Mouse (Mus musculus): ENCODE data around the gene A1bg. TPM values are rescaled to one million over a fixed set of nuclear protein-coding genes. Genes with fewer than 3 reads are reported as not detected.

Gene A1bg
- not detected in 2 replicates for polyA plus RNA-seq (2014; fragmentation: Nextera tagmentation; extraction: Ambion mirVana)

GRCm38 (mm10) chr15:60922912-60923311 is at the start of gene A1bg:
Gene A1bg, minus strand, starts transcription at chr15:60923012.
- Histone ChIP-seq H3K4me2 (ENCODE audit: low read depth) (no peak within 1 kb of the TSS), H3K27ac (ENCODE audit: low read depth, low read length) (no peak within 1 kb of the TSS), H3K27me3 (ENCODE audit: control insufficient read depth, insufficient read depth, low read length) (no peaks in the 10 kb centered on the region), H3K4me1 (ENCODE audit: control insufficient read depth, insufficient read depth, low read length) (no peaks in the 10 kb centered on the region), H3K4me3 (ENCODE audit: low read depth, low read length) (no peak within 1 kb of the TSS), H3K36me3 (ENCODE audit: control insufficient read depth, insufficient read depth, low read length) (no peaks in the 10 kb centered on the region), H3K9me3 (ENCODE audit: control insufficient read depth, low read length) (no peaks in the 10 kb centered on the region), H3K9ac (ENCODE audit: low read length) (no peak within 1 kb of the TSS)
- ATAC-seq (ENCODE audit: insufficient read depth, low FRiP score, low TSS enrichment): no peak
- DNase-seq (ENCODE audit: low spot score): no peak

- H3K27me3 ChIP-seq (ENCODE audit: control insufficient read depth, insufficient read depth, low read length): no peaks in the 10 kb centered on the region
- no peak overlapping the region for H3K4me2 ChIP-seq (ENCODE audit: low read depth)
- DNase-seq (ENCODE audit: low spot score) (no peak), ATAC-seq (ENCODE audit: insufficient read depth, low FRiP score, low TSS enrichment) (no peak; the same call in 1 of the 2 replicates)
- H3K36me3 ChIP-seq (ENCODE audit: control insufficient read depth, insufficient read depth, low read length): no peaks in the 10 kb centered on the region
- peaks cover 11% of the 10 kb centered on the region; the same call in 1 of the 2 replicates for H3K4me1 ChIP-seq (ENCODE audit: control insufficient read depth, insufficient read depth, low read length)
- WGBS: 32% methylated on average over 1 of the region's 1 CpGs
- no peaks in the 10 kb centered on the region for H3K9me3 ChIP-seq (ENCODE audit: control insufficient read depth, low read length)
- H3K27ac ChIP-seq (ENCODE audit: low read depth, low read length): peak overlapping the region; percentile 75
- no peak overlapping the region for H3K4me3 ChIP-seq (ENCODE audit: low read depth, low read length)
- no peak overlapping the region for H3K9ac ChIP-seq (ENCODE audit: low read length)
These were observed 45.7 kb upstream of the A1bg start for GRCm38 (mm10) chr15:60968549-60968861.

GRCm38 (mm10) chr15:60967841-60968548 is 45.2 kb upstream of the A1bg start:
- ATAC-seq (ENCODE audit: insufficient read depth, low FRiP score, low TSS enrichment) (peak; percentile 95), DNase-seq (ENCODE audit: low spot score) (peak; percentile 72)
- H3K4me3 ChIP-seq (ENCODE audit: low read depth, low read length): no peak overlapping the region
- H3K4me1 ChIP-seq (ENCODE audit: control insufficient read depth, insufficient read depth, low read length): peaks cover 11% of the 10 kb centered on the region; the same call in 1 of the 2 replicates
- H3K27ac ChIP-seq (ENCODE audit: low read depth, low read length): peak overlapping the region; percentile 75
- H3K36me3 ChIP-seq (ENCODE audit: control insufficient read depth, insufficient read depth, low read length): no peaks in the 10 kb centered on the region
- WGBS: 23% methylated on average over 9 of the region's 9 CpGs
- no peaks in the 10 kb centered on the region for H3K27me3 ChIP-seq (ENCODE audit: control insufficient read depth, insufficient read depth, low read length)
- no peaks in the 10 kb centered on the region for H3K9me3 ChIP-seq (ENCODE audit: control insufficient read depth, low read length)
- H3K9ac ChIP-seq (ENCODE audit: low read length): no peak overlapping the region
- no peak overlapping the region for H3K4me2 ChIP-seq (ENCODE audit: low read depth)

GRCm38 (mm10) chr15:60925686-60926085 is 2.9 kb upstream of the A1bg start:
- H3K27me3 ChIP-seq (ENCODE audit: control insufficient read depth, insufficient read depth, low read length): no peaks in the 10 kb centered on the region
- ATAC-seq (ENCODE audit: insufficient read depth, low FRiP score, low TSS enrichment): no peak
- no peak for DNase-seq (ENCODE audit: low spot score)
- no peak overlapping the region for H3K27ac ChIP-seq (ENCODE audit: low read depth, low read length)
- no peak overlapping the region for H3K4me3 ChIP-seq (ENCODE audit: low read depth, low read length)
- no peaks in the 10 kb centered on the region for H3K4me1 ChIP-seq (ENCODE audit: control insufficient read depth, insufficient read depth, low read length)
- no peaks in the 10 kb centered on the region for H3K36me3 ChIP-seq (ENCODE audit: control insufficient read depth, insufficient read depth, low read length)
- H3K9ac ChIP-seq (ENCODE audit: low read length): no peak overlapping the region
- no peaks in the 10 kb centered on the region for H3K9me3 ChIP-seq (ENCODE audit: control insufficient read depth, low read length)
- WGBS: 83% methylated on average over 4 of the region's 4 CpGs
- no peak overlapping the region for H3K4me2 ChIP-seq (ENCODE audit: low read depth)

- Histone ChIP-seq H3K27ac (ENCODE audit: low read depth, low read length) (no peak overlapping the region), H3K9ac (ENCODE audit: low read length) (no peak overlapping the region), H3K4me2 (ENCODE audit: low read depth) (no peak overlapping the region), H3K4me1 (ENCODE audit: control insufficient read depth, insufficient read depth, low read length) (no peaks in the 10 kb centered on the region), H3K4me3 (ENCODE audit: low read depth, low read length) (no peak overlapping the region), H3K9me3 (ENCODE audit: control insufficient read depth, low read length) (no peaks in the 10 kb centered on the region), H3K27me3 (ENCODE audit: control insufficient read depth, insufficient read depth, low read length) (no peaks in the 10 kb centered on the region), H3K36me3 (ENCODE audit: control insufficient read depth, insufficient read depth, low read length) (no peaks in the 10 kb centered on the region)
- ATAC-seq (ENCODE audit: insufficient read depth, low FRiP score, low TSS enrichment): no peak
- 58% methylated on average over 6 of the region's 6 CpGs for WGBS
- DNase-seq (ENCODE audit: low spot score): no peak
These were observed 18.8 kb downstream of the A1bg start for GRCm38 (mm10) chr15:60903763-60904697.

- no peak overlapping the region for H3K4me3 ChIP-seq (ENCODE audit: low read depth, low read length)
- H3K4me1 ChIP-seq (ENCODE audit: control insufficient read depth, insufficient read depth, low read length): no peaks in the 10 kb centered on the region
- no peak overlapping the region for H3K9ac ChIP-seq (ENCODE audit: low read length)
- no peak for DNase-seq (ENCODE audit: low spot score)
- no peak for ATAC-seq (ENCODE audit: insufficient read depth, low FRiP score, low TSS enrichment)
- no peaks in the 10 kb centered on the region for H3K9me3 ChIP-seq (ENCODE audit: control insufficient read depth, low read length)
- H3K27ac ChIP-seq (ENCODE audit: low read depth, low read length): no peak overlapping the region
- H3K36me3 ChIP-seq (ENCODE audit: control insufficient read depth, insufficient read depth, low read length): no peaks in the 10 kb centered on the region
- no peak overlapping the region for H3K4me2 ChIP-seq (ENCODE audit: low read depth)
- H3K27me3 ChIP-seq (ENCODE audit: control insufficient read depth, insufficient read depth, low read length): no peaks in the 10 kb centered on the region
- WGBS: 67% methylated on average over 6 of the region's 6 CpGs
These were observed 24.4 kb downstream of the A1bg start for GRCm38 (mm10) chr15:60898187-60898965.

- ATAC-seq (ENCODE audit: insufficient read depth, low FRiP score, low TSS enrichment) (no peak), DNase-seq (ENCODE audit: low spot score) (no peak)
- Histone ChIP-seq H3K4me1 (ENCODE audit: control insufficient read depth, insufficient read depth, low read length) (no peaks in the 10 kb centered on the region), H3K36me3 (ENCODE audit: control insufficient read depth, insufficient read depth, low read length) (no peaks in the 10 kb centered on the region), H3K27ac (ENCODE audit: low read depth, low read length) (no peak overlapping the region), H3K27me3 (ENCODE audit: control insufficient read depth, insufficient read depth, low read length) (no peaks in the 10 kb centered on the region), H3K9me3 (ENCODE audit: control insufficient read depth, low read length) (no peaks in the 10 kb centered on the region), H3K4me2 (ENCODE audit: low read depth) (no peak overlapping the region), H3K9ac (ENCODE audit: low read length) (no peak overlapping the region), H3K4me3 (ENCODE audit: low read depth, low read length) (no peak overlapping the region)
- 87% methylated on average over 2 of the region's 2 CpGs for WGBS
These were observed 26.8 kb downstream of the A1bg start for GRCm38 (mm10) chr15:60896040-60896439.

- WGBS: 90% methylated on average over 3 of the region's 3 CpGs
- H3K4me3 ChIP-seq (ENCODE audit: low read depth, low read length): no peak overlapping the region
- ATAC-seq (ENCODE audit: insufficient read depth, low FRiP score, low TSS enrichment) (no peak), DNase-seq (ENCODE audit: low spot score) (no peak)
- no peak overlapping the region for H3K4me2 ChIP-seq (ENCODE audit: low read depth)
- no peaks in the 10 kb centered on the region for H3K27me3 ChIP-seq (ENCODE audit: control insufficient read depth, insufficient read depth, low read length)
- H3K36me3 ChIP-seq (ENCODE audit: control insufficient read depth, insufficient read depth, low read length): no peaks in the 10 kb centered on the region
- H3K27ac ChIP-seq (ENCODE audit: low read depth, low read length): no peak overlapping the region
- 0 out of 2 replicates have a peak, but pooled peaks cover 5% of the 10 kb centered on the region for H3K4me1 ChIP-seq (ENCODE audit: control insufficient read depth, insufficient read depth, low read length)
- no peaks in the 10 kb centered on the region for H3K9me3 ChIP-seq (ENCODE audit: control insufficient read depth, low read length)
- H3K9ac ChIP-seq (ENCODE audit: low read length): no peak overlapping the region
These were observed 29.8 kb downstream of the A1bg start for GRCm38 (mm10) chr15:60892976-60893463.

All from neural tube, embryonic 11.5 days (tissue).